Mouse (Mus musculus) hindbrain, embryonic 11.5 days (tissue): ENCODE measurements at regions not wholly inside any gene's neighbourhood (a gene's known extent, or its start where the extent isn't known, plus 50 kb on each side); places are given as distances from the start of the nearest gene placed in this dataset.

Source experiments
- ATAC-seq: fragments of 200-750 bp; cut with Nextera tagmentation; 2 replicates; pipeline ENCODE4 v1.8.0; 2017; ENCODE audit warnings: mild to moderate bottlenecking, moderate TSS enrichment, moderate library complexity; ENCODE audit not compliant: low FRiP score
- DNase-seq: peaks from one replicate; pipeline ENCODE4 v3.0.0-alpha.2; 2015; ENCODE audit warnings: low spot score
- H3K27ac ChIP-seq: fragments of 300-500 bp; sonication (generic); 2 replicates; pipeline ENCODE4 v1.5.1; 2014; ENCODE audit warnings: mild to moderate bottlenecking, low read depth, low read length
- H3K27me3 ChIP-seq: fragments of 300-500 bp; sonication (generic); 2 replicates; pipeline ENCODE4 v1.6.1; 2014; ENCODE audit warnings: mild to moderate bottlenecking, low read length, moderate library complexity, mixed read lengths; ENCODE audit not compliant: control insufficient read depth, insufficient read depth
- H3K36me3 ChIP-seq: fragments of 300-500 bp; sonication (generic); 2 replicates; pipeline ENCODE4 v1.6.1; 2014; ENCODE audit warnings: mild to moderate bottlenecking, low read length, moderate library complexity, mixed read lengths; ENCODE audit not compliant: control insufficient read depth, insufficient read depth
- H3K4me1 ChIP-seq: fragments of 300-500 bp; sonication (generic); replicated peaks from 2 replicates; pipeline ENCODE4 v1.6.1; 2014; ENCODE audit warnings: low read length, mixed read lengths; ENCODE audit not compliant: control insufficient read depth, insufficient read depth
- H3K4me2 ChIP-seq: fragments of 300-500 bp; sonication (generic); replicated peaks from 2 replicates; pipeline ENCODE4 v1.6.1; 2014; ENCODE audit warnings: mild to moderate bottlenecking, low read depth, low read length
- H3K4me3 ChIP-seq: fragments of 300-500 bp; sonication (generic); 2 replicates; pipeline ENCODE4 v1.5.1; 2014; ENCODE audit warnings: low read depth, low read length
- H3K9ac ChIP-seq: fragments of 300-500 bp; sonication (generic); 2 replicates; pipeline ENCODE4 v1.6.1; 2014; ENCODE audit warnings: low read depth, low read length
- H3K9me3 ChIP-seq: fragments of 300-500 bp; sonication (generic); 2 replicates; pipeline ENCODE4 v1.6.1; 2016; ENCODE audit warnings: low read length; ENCODE audit not compliant: control insufficient read depth
- WGBS: fragments of 180-500 bp; shearing (Covaris S2); extraction: QIAGEN DNeasy Blood & Tissue Kit; methylation state at CpG from one replicate; pipeline ENCODE4 v1.1.7; 2014; 5-methylcytosine and 5-hydroxymethylcytosine counted together

GRCm38 (mm10) chr8:127814785-127815523 is 543.5 kb upstream of the Nrp1 start:
- DNase-seq (no peak), ATAC-seq (no peak)
- H3K9ac ChIP-seq: no peak overlapping the region
- H3K27ac ChIP-seq: no peak overlapping the region
- no peaks in the 10 kb centered on the region for H3K27me3 ChIP-seq
- H3K36me3 ChIP-seq: no peaks in the 10 kb centered on the region
- H3K9me3 ChIP-seq: no peaks in the 10 kb centered on the region
- no peaks in the 10 kb centered on the region for H3K4me1 ChIP-seq
- H3K4me2 ChIP-seq: no peak overlapping the region
- no peak overlapping the region for H3K4me3 ChIP-seq
- WGBS: 87% methylated on average over 9 of the region's 9 CpGs

- 71% methylated on average over 1 of the region's 1 CpGs for WGBS
- ATAC-seq: no peak
- Histone ChIP-seq H3K4me1 (no peaks in the 10 kb centered on the region), H3K27me3 (no peaks in the 10 kb centered on the region), H3K4me3 (no peak overlapping the region), H3K4me2 (no peak overlapping the region), H3K9ac (no peak overlapping the region), H3K36me3 (no peaks in the 10 kb centered on the region), H3K9me3 (no peaks in the 10 kb centered on the region), H3K27ac (no peak overlapping the region)
- no peak for DNase-seq
Measured at GRCm38 (mm10) chr8:127820741-127821170, 537.6 kb upstream of the Nrp1 start.

- H3K4me1 ChIP-seq: no peaks in the 10 kb centered on the region
- no peak overlapping the region for H3K9ac ChIP-seq
- WGBS: 78% methylated on average over 1 of the region's 1 CpGs
Measured at GRCm38 (mm10) chr8:127821646-127822045, 536.8 kb upstream of the Nrp1 start.

DNA sequence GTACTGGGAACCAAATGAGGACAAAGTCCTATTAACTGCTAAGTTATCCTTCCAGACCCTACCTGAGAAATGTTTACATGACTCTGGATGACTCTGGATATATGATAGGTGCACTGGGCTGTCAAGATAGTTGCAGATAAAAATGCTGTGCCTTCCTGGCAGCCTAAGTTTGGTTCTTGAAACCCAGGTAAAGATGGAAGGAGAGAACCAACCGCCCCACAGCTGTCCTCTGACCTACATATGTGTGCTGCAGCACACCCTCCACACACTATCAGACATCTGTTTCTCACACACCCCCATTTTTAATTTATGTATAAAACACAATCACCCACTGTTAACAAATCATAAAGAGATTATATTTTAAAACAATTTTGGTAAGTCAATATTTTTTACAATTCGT is 533.4 kb upstream of the Nrp1 start:
- Histone ChIP-seq H3K36me3 (no peaks in the 10 kb centered on the region), H3K4me2 (no peak overlapping the region), H3K9ac (no peak overlapping the region), H3K9me3 (no peaks in the 10 kb centered on the region), H3K27me3 (no peaks in the 10 kb centered on the region), H3K27ac (no peak overlapping the region), H3K4me1 (no peaks in the 10 kb centered on the region), H3K4me3 (no peak overlapping the region)
- DNase-seq (no peak), ATAC-seq (no peak)
- 78% methylated on average over 2 of the region's 2 CpGs for WGBS

More at GRCm38 (mm10) chr8:127821646-127822045, 536.8 kb upstream of the Nrp1 start:
- no peaks in the 10 kb centered on the region for H3K27me3 ChIP-seq
- no peak overlapping the region for H3K27ac ChIP-seq
- DNase-seq (no peak), ATAC-seq (no peak)
- H3K4me3 ChIP-seq: no peak overlapping the region
- H3K9me3 ChIP-seq: no peaks in the 10 kb centered on the region
- no peaks in the 10 kb centered on the region for H3K36me3 ChIP-seq
- no peak overlapping the region for H3K4me2 ChIP-seq

- H3K36me3 ChIP-seq: no peaks in the 10 kb centered on the region
- H3K27me3 ChIP-seq: no peaks in the 10 kb centered on the region
- H3K4me3 ChIP-seq: no peak overlapping the region
- H3K4me1 ChIP-seq: no peaks in the 10 kb centered on the region
- H3K27ac ChIP-seq: no peak overlapping the region
- no peak for ATAC-seq
- no peak overlapping the region for H3K4me2 ChIP-seq
- H3K9ac ChIP-seq: no peak overlapping the region
- 83% methylated on average over 5 of the region's 5 CpGs for WGBS
- no peak for DNase-seq
- H3K9me3 ChIP-seq: no peaks in the 10 kb centered on the region
Measured at GRCm38 (mm10) chr8:127827826-127828225, 530.6 kb upstream of the Nrp1 start.

DNA sequence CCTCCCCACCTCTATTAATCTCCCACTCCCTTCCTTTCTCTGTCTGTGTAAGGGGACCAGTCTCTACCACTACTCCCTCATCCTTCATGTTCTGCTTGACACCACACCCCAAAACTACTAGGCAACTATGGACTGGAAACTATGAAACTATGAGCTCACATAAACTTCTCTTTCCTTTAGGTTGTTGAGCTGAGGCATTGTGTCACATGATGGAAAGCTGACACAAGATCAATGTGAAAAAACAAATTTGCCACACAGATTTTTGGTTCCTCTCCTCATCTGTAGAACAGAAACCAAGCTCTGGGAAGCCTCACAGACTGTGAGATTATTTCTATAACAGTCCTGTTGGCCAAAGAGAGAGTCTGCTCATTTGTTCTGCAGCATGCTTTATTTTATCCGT is 528.7 kb upstream of the Nrp1 start:
- Histone ChIP-seq H3K27me3 (no peaks in the 10 kb centered on the region), H3K36me3 (no peaks in the 10 kb centered on the region), H3K9me3 (no peaks in the 10 kb centered on the region), H3K27ac (no peak overlapping the region), H3K9ac (no peak overlapping the region), H3K4me2 (no peak overlapping the region), H3K4me3 (no peak overlapping the region), H3K4me1 (no peaks in the 10 kb centered on the region)
- no peak for DNase-seq
- WGBS: 90% methylated on average over 1 of the region's 1 CpGs
- no peak for ATAC-seq

- Histone ChIP-seq H3K9ac (no peak overlapping the region), H3K4me2 (no peak overlapping the region), H3K4me3 (no peak overlapping the region), H3K4me1 (no peaks in the 10 kb centered on the region), H3K27ac (no peak overlapping the region), H3K27me3 (no peaks in the 10 kb centered on the region), H3K9me3 (no peaks in the 10 kb centered on the region), H3K36me3 (no peaks in the 10 kb centered on the region)
- DNase-seq (no peak), ATAC-seq (no peak)
- 81% methylated on average over 3 of the region's 3 CpGs for WGBS
Measured at GRCm38 (mm10) chr8:127834006-127834405, 524.4 kb upstream of the Nrp1 start.

DNA sequence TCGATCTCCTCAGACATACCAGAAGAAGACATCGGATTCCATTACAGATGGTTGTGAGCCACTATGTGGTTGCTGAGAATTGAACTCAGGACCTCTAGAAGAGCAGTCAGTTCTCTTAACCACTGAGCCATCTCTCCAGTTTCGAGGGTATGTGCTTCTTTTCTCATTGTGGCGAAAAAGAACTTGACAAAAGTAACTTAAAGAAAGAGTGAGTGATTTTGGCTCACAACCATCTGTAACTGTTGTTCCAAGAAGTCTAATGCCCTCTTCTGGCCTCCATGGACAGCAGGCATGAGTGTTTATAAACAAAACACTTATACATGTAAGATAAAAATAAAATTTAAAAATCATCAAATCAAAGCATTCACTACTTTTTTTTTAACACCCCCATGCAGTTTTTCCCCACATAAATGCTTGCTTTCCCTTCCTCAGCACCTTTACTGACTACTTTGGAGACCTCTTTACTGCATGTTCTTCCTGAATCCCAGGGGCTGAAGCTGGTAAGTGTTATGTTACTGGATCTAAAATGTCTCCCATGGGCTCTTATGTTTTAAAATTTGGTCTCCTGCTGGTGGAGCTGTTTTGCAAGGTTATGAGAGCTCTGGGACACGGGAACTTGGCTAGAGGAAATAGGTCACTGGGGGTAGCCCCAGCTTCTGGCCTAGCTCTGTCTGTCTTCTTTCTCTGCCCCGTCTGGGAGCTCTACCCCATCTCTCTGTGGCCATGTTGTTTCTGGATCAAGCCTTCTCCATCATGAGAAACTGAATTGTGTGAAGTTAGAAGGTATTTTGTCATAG is 521.8 kb upstream of the Nrp1 start:
- no peak for DNase-seq

DNA sequence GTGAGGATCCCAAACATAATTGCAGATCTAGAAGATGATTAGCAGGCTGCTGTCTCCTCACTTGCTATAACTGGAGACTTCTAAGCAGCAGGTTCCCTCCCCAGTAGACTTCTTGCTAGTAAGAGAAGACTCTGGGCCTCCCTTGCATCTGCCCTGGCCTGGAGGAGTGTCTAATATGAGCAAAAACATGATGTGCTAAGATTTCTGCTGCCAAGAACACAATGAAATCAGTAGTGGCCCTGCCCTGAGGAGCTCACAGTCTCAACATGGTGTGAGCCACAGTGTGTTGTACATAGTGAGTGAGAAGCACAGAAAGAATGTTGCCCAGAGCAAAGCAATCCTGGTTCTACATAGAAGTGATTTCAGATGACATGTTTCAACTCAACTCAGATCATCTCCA is 520.1 kb upstream of the Nrp1 start:
- DNase-seq (no peak), ATAC-seq (no peak)
- Histone ChIP-seq H3K4me2 (no peak overlapping the region), H3K27me3 (no peaks in the 10 kb centered on the region), H3K9ac (no peak overlapping the region), H3K4me3 (no peak overlapping the region), H3K27ac (no peak overlapping the region), H3K4me1 (no peaks in the 10 kb centered on the region), H3K9me3 (no peaks in the 10 kb centered on the region), H3K36me3 (no peaks in the 10 kb centered on the region)

More for the DNA sequence above, 521.8 kb upstream of the Nrp1 start:
- H3K27me3 ChIP-seq: no peaks in the 10 kb centered on the region
- H3K4me3 ChIP-seq: no peak overlapping the region
- no peak overlapping the region for H3K4me2 ChIP-seq
- H3K9ac ChIP-seq: no peak overlapping the region
- no peaks in the 10 kb centered on the region for H3K36me3 ChIP-seq
- WGBS: 84% methylated on average over 6 of the region's 6 CpGs
- H3K4me1 ChIP-seq: no peaks in the 10 kb centered on the region
- H3K27ac ChIP-seq: no peak overlapping the region
- ATAC-seq: no peak
- H3K9me3 ChIP-seq: no peaks in the 10 kb centered on the region
